Mouse (Mus musculus) midbrain, embryonic 15.5 days (tissue): ENCODE measurements at regions not wholly inside any gene's neighbourhood (a gene's known extent, or its start where the extent isn't known, plus 50 kb on each side); places are given as distances from the start of the nearest gene placed in this dataset.

ENCODE experiments used
- ATAC-seq: fragments of 200-750 bp; cut with Nextera tagmentation; replicated peaks from 2 replicates; pipeline ENCODE4 v1.8.0; 2017; ENCODE audit warnings: moderate TSS enrichment
- H3K27ac ChIP-seq: fragments of 300-500 bp; sonication (generic); 2 replicates; pipeline ENCODE4 v1.5.1; 2015; ENCODE audit warnings: mild to moderate bottlenecking, inconsistent platforms
- H3K27me3 ChIP-seq: fragments of 300-500 bp; sonication (generic); replicated peaks from 2 replicates; pipeline ENCODE4 v1.6.1; 2015; ENCODE audit warnings: inconsistent platforms
- H3K36me3 ChIP-seq: fragments of 300-500 bp; sonication (generic); replicated peaks from 2 replicates; pipeline ENCODE4 v1.6.1; 2015; ENCODE audit warnings: inconsistent platforms
- H3K4me1 ChIP-seq: fragments of 300-500 bp; sonication (generic); 2 replicates; pipeline ENCODE4 v1.6.1; 2015; ENCODE audit warnings: inconsistent platforms
- H3K4me2 ChIP-seq: fragments of 300-500 bp; sonication (generic); 2 replicates; pipeline ENCODE4 v1.6.1; 2015; ENCODE audit warnings: inconsistent platforms, mild to moderate bottlenecking, moderate library complexity
- H3K4me3 ChIP-seq: fragments of 300-500 bp; sonication (generic); 2 replicates; pipeline ENCODE4 v1.5.1; 2015; ENCODE audit warnings: mild to moderate bottlenecking, inconsistent platforms
- H3K9ac ChIP-seq: fragments of 300-500 bp; sonication (generic); 2 replicates; pipeline ENCODE4 v1.6.1; 2015; ENCODE audit warnings: mild to moderate bottlenecking, inconsistent platforms
- H3K9me3 ChIP-seq: fragments of 300-500 bp; sonication (generic); 2 replicates; pipeline ENCODE4 v1.6.1; 2016; ENCODE audit warnings: inconsistent platforms
- WGBS: fragments of 180-500 bp; shearing (Covaris S2); methylation state at CpG from one replicate; pipeline ENCODE4 v1.1.7; 2015; ENCODE audit warnings: mixed read lengths; 5-methylcytosine and 5-hydroxymethylcytosine counted together

DNA sequence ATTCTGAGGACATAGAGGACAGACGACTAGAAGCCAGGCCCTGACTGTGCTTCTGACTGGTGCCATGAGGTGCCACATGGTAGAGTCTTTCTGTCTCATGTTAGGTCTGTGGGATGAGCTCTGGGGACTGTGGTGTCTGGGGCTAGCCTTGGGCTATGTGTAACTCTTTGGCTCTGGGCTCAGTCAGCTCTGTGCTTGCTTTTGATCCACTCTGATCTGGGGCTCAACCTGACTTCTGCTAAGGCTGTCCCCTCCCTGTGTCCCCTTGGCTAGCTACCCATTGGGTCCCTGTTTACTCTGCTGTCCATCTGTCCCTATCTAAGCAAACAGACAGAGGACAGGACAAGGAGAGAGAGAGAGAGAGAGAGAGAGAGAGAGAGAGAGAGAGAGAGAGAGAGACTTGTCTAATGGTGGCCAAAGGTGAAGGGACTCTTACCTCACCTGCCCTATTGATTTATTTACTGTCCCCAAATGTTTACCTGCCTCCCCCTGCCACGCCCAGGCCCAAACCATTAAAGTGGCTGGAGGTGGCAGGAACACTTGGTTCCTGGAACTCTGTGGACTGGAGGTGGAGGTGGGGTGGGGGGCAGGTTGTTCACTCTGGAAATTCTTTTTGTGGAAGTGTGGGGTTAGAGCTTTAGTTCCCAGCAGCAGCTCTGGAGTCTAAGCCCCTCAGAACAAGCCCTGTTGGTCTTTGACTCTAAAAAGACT, 51.4 kb upstream of the Rxra start:
- ATAC-seq = no peak
- Histone ChIP-seq H3K27ac (no peak overlapping the region), H3K4me3 (no peak overlapping the region), H3K27me3 (no peaks in the 10 kb centered on the region), H3K9me3 (no peaks in the 10 kb centered on the region), H3K4me1 (no peaks in the 10 kb centered on the region), H3K4me2 (no peak overlapping the region), H3K9ac (no peak overlapping the region), H3K36me3 (no peaks in the 10 kb centered on the region)
- 78% methylated on average over 2 of the region's 2 CpGs for WGBS
